Mouse (Mus musculus) v-Abl transformed pro-B cells (cell line): ENCODE results near the gene Smim14.

Experiments used
- in situ Hi-C, 2 experiments: fragments of 400-800 bp; cut with MboI; formaldehyde crosslinking; loops; one replicate each; pipeline ENCODE4 v1.15.1; 2025; ENCODE audit not compliant: unreplicated experiment in 2 of 2

Gene Smim14

GRCm38 (mm10) chr5:65531283-65531682 lies 5.7 kb downstream of the Smim14 start:
- in situ Hi-C loops: loop anchor here in 1 of 2 experiments (5.0 to 25.0 kb wide), 2 partner anchors 161 to 431 kb away; no protein-coding TSS in a partner anchor

DNA sequence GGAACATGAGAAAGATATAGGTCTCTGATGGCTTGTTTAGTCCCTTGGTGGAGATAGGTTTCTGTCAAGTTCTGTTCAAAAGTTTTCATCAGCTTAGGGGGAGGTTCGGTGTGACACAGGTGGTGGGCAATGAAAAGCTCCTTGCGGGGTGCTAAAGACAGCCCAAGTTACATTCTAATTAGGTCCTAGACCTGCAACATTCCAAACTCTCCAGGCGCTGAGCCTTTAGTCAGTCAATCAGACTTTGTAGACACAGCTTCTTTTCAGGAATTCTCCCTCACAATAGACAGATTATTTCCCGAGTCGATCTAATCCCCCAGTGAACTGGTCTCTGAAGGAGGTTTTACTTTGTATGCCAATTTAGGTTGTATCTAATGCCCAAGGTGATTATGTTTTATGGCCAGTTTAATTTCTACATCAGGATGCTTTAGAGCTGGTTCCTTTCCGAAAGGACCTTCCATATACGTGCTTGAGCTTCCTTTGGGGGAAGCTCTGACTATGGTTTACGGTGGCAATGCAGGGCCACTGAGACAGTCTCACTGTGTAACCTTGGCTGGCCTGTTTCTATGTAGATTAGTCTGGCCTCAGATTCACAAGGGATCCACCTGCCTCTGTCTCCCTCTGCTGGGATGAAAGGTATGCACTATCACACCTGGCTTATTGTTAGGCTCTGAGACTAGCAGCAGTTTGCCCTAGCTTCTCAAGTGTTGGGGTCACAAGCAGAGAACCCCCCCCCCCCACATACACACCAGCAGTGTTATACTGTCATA lies 11.1 kb downstream of the Smim14 start:
- in situ Hi-C loops: loop anchor here in 1 of 2 experiments (25.0 kb wide), 1 partner anchor 436 kb away; no protein-coding TSS in a partner anchor

DNA sequence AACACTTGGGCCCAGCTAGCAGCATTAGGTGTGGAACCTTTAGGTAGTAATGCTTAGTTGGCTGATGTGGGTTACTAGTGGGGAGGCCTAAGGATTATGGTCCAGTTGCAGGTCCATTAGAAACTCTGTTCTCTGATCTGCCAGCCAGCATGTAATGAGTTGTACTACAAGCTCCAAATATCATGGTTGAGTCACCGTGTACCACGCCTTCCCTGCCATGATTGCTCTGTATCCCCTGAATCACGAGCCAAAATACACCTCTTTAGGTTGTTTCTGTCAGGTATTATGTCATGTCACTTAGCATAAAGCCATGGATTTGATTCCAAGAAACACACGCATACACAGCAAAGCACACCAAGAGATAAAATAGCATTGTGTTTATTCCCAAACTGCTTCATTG lies 12.2 kb downstream of the Smim14 start:
- in situ Hi-C loops: loop anchor here (5.0 to 25.0 kb wide), 4 partner anchors 118 to 437 kb away; partner anchors contain the start of gene Chrna9 (in 1 of the 2)

DNA sequence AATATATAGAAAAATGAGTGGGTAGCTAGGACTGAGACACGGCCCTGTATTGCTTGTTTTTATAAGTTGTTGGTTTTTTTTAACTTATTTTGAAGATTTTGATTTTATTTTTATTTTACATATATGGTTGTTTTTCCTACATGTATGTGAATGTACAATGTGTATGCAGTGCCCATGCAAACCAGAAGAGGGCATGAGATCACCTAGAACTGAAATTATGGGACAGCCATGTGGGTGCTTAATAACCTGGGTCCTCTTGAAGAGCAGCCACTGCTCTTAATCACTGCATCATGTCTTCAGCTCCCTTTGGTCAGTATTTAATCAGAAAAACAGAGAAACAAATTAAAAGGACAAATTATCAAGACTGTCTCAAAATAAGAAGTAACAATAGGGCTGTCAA lies 15.2 kb downstream of the Smim14 start:
- in situ Hi-C loops: loop anchor here (5.0 to 25.0 kb wide), 3 partner anchors 115 to 415 kb away; partner anchors contain the start of gene Chrna9 (in 1 of the 2)

- in situ Hi-C loops: loop anchor here (5.0 to 25.0 kb wide), 3 partner anchors 32 to 423 kb away; partner anchors contain the start of gene Chrna9 (in 1 of the 2)
Measured at GRCm38 (mm10) chr5:65514635-65515278, 22.2 kb downstream of the Smim14 start.

GRCm38 (mm10) chr5:65513506-65513905 lies 23.5 kb downstream of the Smim14 start:
- in situ Hi-C loops: loop anchor here in 1 of 2 experiments (10.0 to 25.0 kb wide), 2 partner anchors 341 to 424 kb away; partner anchors contain the start of gene Chrna9

DNA sequence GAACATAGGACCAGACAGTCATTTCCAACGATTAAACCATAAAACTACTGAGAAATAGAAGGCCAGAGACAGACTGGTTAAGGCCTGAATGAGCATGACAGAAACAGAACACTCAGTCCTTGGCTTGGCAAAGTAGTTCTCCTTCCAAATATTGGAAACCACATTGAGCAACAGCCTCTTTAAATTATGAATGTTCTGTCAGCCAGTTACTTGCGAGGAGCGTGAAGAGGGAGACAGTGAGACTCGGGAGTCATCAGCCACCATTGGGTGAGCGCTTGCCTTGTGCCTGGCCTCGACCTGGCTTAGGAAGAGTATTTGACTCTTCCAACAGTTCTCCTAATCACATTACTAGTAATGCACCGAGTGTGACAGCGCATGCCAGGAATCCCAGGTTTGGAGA lies 28.6 kb downstream of the Smim14 start:
- in situ Hi-C loops: loop anchor here in 1 of 2 experiments (25.0 kb wide), 1 partner anchor 429 kb away; the partner anchor contains the start of gene Chrna9

- in situ Hi-C loops: loop anchor here in 1 of 2 experiments (25.0 kb wide), 1 partner anchor 432 kb away; the partner anchor contains the start of gene Chrna9
Measured at GRCm38 (mm10) chr5:65505786-65506185, 31.2 kb downstream of the Smim14 start.

GRCm38 (mm10) chr5:65501407-65501806 lies 35.6 kb downstream of the Smim14 start:
- in situ Hi-C loops: loop anchor here in 1 of 2 experiments (25.0 kb wide), 1 partner anchor 436 kb away; the partner anchor contains the start of gene Chrna9

DNA sequence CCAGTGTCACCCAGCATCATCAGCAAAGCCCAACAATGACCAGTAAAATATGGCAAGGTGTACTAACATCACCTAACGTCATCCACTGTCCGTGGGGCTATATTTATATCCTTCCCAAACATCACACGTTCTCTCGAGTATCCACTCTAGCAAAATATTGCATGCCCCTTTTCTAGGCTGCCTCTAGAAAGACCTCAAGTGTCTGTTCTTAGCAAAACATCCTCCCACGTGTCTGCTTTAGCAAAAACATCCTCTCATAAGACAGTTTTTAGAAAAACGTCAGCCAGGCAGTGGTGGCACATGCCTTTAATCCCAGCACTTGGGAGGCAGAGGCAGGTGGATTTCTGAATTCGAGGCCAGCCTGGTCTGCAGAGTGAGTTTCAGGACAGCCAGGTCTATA lies 36.8 kb downstream of the Smim14 start:
- in situ Hi-C loops: loop anchor here in 1 of 2 experiments (25.0 kb wide), 1 partner anchor 437 kb away; the partner anchor contains the start of gene Chrna9

DNA sequence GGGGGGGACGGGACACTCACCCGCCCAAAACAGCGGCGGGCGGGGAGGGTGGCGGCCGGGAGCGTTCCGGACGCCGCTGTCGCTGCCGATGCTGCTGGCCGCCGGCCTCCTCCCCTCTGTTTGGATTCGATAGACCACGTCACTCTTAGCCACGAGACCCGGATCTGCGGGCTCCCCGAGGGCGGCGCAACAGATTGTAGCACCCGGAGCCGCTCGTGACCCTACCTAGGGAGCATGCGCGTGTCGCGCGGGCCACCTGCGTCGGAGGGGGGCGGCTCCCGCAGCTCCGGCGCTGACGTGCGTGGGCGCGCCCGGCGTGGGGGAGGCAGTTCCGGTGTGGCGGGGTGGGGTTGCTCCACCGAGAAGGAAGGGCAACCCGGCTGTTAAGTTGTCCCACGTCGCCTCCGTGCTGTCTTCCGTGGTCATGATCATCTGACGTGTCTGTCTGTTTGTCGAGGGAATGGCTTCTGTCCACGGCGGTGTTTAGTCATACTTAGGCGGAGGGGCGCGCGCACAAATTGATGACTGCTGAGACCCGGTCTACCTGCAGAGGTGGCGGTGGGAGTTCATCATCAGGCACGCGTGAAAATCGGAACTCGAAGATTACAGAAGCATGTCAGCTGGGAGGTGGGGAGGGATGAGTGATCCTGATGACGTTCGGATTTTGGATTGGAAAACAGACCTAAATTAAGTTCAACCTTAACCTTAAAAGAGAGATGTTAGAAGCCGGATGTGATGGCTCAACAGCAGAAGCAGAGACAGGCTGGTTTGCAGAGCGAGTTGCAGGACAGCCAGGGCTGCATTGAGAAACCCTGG lies 44.1 kb downstream of the Smim14 start, which contains the start of gene Gm43552:
Gene Gm43552, minus strand, starts transcription at position 118 of the 816 bp plus-strand sequence.
- in situ Hi-C loops: loop anchor here in 1 of 2 experiments (5.0 kb wide), 1 partner anchor 364 kb away; no protein-coding TSS in a partner anchor

DNA sequence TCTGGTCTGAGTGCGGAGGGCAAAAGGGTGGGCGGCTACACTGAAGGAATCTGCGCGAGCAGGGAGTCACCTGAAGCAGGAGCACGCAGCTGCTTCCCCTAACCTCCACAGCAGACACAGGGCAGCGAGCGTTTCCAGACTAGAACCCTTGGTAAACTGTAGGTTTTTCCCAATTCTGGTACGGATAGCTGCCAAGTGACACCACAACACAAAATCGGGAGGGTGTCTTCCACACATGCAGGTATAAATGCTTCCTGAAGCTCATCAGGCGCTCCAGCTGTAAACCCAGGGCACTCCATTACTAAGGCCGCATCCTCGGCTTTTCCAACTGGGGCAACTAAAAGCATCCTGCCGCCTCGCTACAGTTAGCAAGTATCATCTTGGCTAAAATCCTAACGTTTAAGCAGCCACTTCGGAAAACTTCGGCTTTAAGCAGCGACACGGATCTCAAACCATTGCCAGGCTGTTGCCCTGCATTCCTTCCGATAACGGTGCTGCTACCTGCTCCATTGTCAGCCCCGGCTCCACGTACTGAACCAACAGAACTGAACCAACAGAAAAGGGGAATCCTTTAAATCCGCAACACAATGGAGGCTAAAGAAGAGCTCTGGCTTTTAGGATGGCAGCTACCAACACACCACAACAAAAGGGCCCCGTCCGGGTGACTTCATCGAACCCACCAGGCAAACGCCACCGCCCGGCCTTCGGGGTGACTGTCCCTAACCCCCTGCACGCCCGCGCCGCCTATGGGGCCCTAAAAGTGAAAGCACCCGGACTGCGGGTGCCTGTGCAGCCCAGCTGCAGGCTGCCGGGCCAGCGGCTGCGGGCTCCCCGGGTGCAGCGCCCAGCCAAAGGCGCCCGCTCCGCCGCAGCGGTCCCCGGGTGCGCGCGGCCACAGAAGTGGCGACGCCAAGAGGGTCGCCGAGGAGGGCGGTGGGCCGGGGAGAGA lies 44.9 kb downstream of the Smim14 start:
- in situ Hi-C loops: loop anchor here in 1 of 2 experiments (5.0 kb wide), 1 partner anchor 365 kb away; no protein-coding TSS in a partner anchor

GRCm38 (mm10) chr5:65489830-65490229 lies 47.2 kb downstream of the Smim14 start:
- in situ Hi-C loops: loop anchor here in 1 of 2 experiments (5.0 to 10.0 kb wide), 2 partner anchors 95 to 367 kb away; no protein-coding TSS in a partner anchor

DNA sequence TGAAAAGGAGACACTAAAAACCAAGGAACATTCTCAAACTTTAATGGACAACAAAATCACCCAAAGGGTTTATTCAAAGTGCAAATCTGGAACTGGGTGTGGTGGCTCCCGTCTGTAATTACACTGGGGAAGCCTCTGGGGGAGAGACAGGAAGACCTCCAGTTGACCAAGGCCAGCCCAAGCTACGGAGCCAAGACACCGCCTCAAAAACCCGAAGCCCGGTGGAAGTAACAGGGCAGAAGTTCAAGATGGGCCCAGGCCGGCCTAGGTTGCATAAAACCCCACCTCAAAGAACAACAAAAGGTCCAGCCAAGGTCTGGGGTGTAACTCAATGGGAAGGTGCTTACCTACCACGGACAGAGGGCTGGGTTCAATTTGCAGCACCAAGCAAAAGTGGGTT lies 48.3 kb downstream of the Smim14 start:
- in situ Hi-C loops: loop anchor here in 1 of 2 experiments (10.0 kb wide), 1 partner anchor 96 kb away; no protein-coding TSS in a partner anchor

DNA sequence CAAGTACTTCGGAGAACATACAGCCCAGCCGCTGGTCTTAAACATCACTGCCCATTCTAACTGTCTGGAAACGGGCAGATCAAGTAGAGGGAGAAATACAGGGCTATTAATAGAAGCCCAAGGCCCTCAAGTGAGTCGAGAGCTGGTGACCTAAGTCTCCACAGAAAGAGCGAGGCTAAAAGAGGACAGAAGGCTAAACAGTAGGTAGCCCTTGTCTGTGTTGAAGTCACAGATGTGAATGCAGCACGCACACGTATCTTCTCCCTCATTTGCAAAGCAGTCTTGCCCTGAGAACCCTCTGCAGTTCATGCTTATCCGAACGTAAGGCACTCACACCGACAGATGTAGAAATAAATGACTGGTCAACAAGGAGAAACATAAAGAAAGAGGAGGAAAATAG lies 49.6 kb downstream of the Smim14 start:
- in situ Hi-C loops: loop anchor here in 1 of 2 experiments (10.0 kb wide), 1 partner anchor 97 kb away; no protein-coding TSS in a partner anchor

DNA sequence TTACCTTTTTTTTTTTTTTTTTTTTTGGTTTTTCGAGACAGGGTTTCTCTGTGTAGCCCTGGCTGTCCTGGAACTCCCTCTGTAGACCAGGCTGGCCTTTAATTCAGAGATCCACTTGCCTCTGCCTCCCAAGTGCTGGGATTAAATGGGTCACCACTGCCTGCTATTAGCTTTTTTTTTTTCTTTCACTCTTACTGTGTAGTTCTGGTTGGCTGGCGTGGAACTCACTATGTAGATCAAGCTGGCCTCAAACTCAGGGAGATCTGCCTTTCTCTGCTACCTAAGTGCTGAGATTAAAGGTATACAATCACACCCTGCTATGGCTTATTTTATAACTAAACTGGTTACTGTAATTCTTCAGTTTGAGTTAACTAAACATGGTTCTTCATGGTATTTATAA lies 50.5 kb downstream of the Smim14 start:
- in situ Hi-C loops: loop anchor here in 1 of 2 experiments (10.0 kb wide), 1 partner anchor 98 kb away; no protein-coding TSS in a partner anchor

- in situ Hi-C loops: loop anchor here (5.0 to 10.0 kb wide), 3 partner anchors 34 to 214 kb away; partner anchors contain the start of gene Pds5a (in 2 of the 2)
Measured at GRCm38 (mm10) chr5:65482996-65483395, 54.0 kb downstream of the Smim14 start.

DNA sequence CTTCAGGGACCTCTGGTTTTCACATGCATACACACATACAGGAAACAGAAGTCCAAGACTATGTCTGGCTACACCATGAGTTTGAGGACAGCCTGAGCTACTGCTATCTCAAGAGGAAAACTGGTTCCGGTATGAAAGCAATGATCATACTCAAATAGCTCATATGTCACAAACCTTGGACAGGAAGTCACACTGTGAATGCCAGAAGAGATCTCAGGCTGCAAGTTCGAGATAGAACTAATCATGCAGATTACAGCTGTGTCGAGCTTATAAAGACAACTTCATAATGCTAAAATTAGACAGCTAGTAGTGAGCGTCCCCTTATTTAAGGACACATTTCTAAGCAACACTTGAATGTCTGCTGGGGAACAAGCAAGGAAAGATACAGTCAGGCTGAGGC lies 56.5 kb downstream of the Smim14 start:
- in situ Hi-C loops: loop anchor here (5.0 to 10.0 kb wide), 3 partner anchors 37 to 217 kb away; partner anchors contain the start of gene Pds5a (in 2 of the 2)
